Mouse (Mus musculus): ENCODE measurements around the gene Mindy1. TPM values are rescaled to one million over a fixed set of nuclear protein-coding genes. Genes with fewer than 3 reads are reported as not detected.

The Mindy1 gene
- total RNA-seq, 2 experiments from 2014 or later: 18.7 to 20.5 TPM

DNA sequence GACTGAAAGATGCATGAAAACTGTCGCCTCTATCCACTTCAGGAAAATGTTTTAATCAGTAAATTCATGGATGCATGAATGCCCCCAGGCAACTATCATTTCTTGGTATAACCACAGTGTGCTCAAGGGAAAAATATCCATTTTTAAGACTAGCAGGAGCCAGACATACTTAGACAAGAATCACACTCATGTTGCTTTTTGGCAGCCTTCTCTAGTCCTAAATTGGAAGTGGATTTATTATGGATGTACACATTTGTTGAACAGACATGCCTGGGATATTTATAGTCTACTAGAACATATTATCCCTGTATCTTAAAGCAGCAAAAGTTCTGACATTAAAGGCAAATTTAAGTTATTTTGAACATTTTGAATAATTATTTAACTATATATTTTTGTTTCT, 16.4 kb upstream of the Mindy1 start:
- DNase-seq (ENCODE audit: low spot score in 2 of 2): peak in 1 of 2 experiments; percentile 75
- intact Hi-C loops (cut with DNase I): loop anchor here (5.0 to 10.0 kb wide), 2 partner anchors 50 to 122 kb away; partner anchors contain the start of genes Gabpb2 and Tnfaip8l2

DNA sequence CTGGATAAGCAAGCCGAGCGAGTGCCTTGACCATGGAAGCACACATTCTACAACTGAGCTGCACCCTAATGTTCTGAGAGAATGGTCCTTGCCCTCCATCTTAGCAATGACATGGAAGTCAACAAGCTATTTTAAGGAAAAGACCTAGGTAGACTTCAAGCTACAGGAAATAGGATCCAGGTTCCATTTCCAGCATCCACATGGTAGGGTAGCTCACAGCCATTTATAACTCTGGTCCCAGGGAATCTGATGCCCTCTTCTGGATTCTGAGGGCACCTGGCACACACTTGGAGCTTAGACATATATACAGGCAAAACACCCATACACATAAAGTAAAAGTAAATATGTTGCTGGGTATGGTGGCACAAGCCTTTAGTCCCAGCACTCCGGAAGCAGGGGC, 15.1 kb upstream of the Mindy1 start:
- DNase-seq (ENCODE audit: low spot score in 2 of 2): no peak
- intact Hi-C loops (cut with DNase I): loop anchor here (10.0 kb wide), 1 partner anchor 51 kb away; the partner anchor contains the start of gene Gabpb2

DNA sequence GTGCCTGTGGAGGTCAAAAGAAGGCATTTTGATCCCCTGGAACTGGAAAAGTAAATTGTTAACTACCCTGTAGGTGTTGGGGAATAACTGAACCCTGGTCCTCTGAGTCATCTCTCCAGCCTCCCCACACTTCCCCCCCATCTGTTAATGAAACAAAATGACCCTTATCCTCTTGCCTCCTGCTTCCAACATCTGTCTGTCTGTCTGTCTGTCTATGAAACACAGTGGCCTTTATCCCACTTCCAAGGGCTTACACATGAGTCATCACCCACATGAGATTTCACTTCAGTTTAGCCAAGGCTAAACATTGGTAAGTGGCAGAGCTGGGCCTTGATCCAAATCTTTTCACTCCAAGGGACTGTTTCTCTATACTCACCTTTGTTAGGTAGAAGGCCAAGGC, 13.3 kb upstream of the Mindy1 start:
- DNase-seq (ENCODE audit: low spot score in 2 of 2): no peak
- intact Hi-C loops (cut with DNase I): loop anchor here (10.0 kb wide), 1 partner anchor 53 kb away; the partner anchor contains the start of gene Gabpb2

DNA sequence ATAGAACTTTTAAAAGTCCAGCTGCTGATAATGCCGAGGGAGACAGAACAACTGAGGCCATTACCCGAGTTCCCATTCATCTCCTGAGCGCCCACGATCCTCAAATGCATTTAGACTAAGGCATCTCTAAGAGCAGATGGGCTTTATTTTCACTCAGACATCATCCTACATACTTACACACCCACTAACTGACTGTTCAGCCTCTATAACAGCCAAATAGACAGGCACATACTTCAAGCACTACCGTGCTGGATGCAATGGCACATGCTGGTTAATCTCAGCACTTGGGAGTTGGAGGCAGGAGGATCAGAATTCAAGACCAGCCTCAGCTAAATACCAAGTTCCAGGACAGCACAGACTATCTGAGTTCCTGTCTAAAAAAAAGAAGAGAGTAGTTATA, 11.4 kb upstream of the Mindy1 start:
- peak; percentile 26 to 86 for DNase-seq (ENCODE audit: low spot score in 2 of 2)
- intact Hi-C loops (cut with DNase I): loop anchor here (10.0 kb wide), 1 partner anchor 55 kb away; the partner anchor contains the start of gene Gabpb2

DNA sequence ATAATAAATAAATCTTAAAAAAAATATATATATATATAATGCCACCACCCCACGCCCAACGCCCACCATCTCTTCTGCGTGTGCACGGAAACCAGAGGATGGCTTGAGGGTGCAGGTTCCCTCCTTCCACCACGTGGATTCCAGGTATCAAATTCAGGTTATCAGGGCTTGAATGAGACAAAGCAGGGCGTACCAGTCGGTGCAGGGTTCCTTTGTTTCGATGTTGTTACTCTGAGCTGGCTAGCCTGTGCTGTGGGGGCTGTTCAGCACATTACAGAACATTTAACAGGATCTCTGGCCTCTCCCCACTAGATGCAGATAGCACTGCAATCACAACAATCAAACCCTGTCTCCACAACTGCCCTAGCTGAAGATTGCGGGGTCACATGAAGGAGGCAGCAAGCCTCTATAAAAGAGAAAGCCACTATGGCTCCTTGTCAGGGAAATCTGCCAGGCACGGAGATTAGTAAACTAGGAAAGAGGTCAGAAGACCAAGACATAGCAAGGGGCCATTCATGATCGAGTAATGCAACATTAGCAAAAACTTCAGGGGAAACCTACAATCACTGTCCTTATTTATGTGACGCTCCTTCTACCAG, 10.3 kb upstream of the Mindy1 start:
- intact Hi-C loops (cut with DNase I): no loop called here
- no peak for DNase-seq (ENCODE audit: low spot score in 2 of 2)

DNA sequence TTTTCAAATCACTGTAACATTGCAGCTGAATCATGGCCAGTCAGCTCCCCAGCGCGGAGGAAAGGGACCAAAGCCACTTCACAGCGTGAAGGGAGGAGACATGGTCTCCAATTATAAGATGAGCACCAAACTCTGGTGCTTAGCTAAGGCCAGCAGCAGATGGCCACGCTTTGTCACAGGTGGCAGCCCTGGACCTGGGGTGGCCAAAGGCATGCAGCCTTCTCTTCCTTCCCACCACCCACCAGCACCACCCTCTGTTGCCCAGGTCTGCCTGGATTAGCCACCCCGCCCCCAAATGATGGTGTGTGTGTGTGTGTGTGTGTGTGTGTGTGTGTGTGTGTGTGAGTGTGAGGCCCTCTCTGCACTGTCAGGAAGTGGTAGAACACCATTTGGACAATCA, 7.7 kb upstream of the Mindy1 start:
- no peak for DNase-seq (ENCODE audit: low spot score in 2 of 2)
- intact Hi-C loops (cut with DNase I): no loop called here

DNA sequence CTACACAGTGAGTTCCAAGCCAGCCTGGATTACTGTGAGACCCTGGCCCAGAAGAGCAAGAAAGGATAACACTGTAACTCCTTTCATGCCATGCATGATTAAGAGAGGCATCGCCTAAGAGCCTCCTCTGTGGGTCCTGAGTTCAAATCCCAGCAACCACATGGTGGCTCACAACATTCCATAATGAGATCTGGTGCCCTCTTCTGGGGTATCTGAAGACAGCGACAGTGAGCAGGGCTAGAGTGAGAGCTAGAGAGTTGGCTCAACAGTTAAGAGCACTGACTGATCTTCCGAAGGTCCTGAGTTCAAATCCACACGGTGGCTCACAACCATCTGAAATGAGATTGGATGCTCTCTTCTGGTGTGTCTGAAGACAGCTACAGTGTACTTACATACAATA, 6.7 kb upstream of the Mindy1 start:
- intact Hi-C loops (cut with DNase I): no loop called here

DNA sequence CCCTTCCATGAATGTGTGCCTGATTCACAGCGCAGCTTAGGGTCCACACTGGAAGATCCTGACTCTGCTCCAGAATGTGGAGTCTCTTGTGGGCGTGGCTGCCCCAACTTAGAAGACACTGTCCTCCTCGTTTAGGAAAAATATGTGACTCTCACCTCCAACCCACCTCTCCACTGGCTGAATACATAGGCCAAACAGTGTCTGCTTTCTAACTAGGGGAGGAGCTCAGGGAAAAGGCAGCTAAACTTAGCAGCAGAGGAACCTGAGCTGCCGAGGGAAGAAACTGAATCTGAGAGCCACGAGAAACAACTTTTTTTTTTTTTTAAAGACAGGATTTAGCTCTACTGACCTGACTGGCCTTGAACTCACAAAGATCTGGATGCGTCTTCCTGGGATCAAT, 6.0 kb upstream of the Mindy1 start:
- intact Hi-C loops (cut with DNase I): no loop called here
- no peak for DNase-seq (ENCODE audit: low spot score in 2 of 2)

More for the DNA sequence above, 6.7 kb upstream of the Mindy1 start:
- DNase-seq (ENCODE audit: low spot score in 2 of 2): no peak

DNA sequence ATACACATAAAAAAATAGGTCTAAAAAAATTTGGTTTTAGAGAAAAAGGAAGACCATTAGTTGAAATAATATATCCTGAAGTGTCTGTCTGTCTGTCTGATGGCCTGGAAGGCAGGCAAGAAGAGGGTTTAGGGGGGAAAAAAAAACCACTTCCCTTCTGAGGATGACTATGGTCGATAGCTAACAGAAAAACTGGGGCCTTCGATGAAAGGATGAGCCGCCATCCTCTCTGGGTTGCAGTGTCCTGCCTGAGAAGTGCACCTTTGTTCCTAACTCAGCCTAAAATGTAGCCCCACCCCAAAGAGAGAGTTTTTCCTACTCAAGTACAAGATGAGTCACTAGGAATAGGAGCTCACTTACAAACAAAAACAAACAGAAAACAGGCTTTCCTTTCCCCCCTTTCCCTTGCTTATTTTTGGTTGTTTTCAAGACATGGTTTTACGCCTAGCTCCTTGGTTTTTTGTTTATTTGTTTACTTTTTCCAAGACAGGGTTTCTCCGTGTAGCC, 4.7 kb upstream of the Mindy1 start:
- intact Hi-C loops (cut with DNase I): no loop called here
- no peak for DNase-seq (ENCODE audit: low spot score in 2 of 2)

DNA sequence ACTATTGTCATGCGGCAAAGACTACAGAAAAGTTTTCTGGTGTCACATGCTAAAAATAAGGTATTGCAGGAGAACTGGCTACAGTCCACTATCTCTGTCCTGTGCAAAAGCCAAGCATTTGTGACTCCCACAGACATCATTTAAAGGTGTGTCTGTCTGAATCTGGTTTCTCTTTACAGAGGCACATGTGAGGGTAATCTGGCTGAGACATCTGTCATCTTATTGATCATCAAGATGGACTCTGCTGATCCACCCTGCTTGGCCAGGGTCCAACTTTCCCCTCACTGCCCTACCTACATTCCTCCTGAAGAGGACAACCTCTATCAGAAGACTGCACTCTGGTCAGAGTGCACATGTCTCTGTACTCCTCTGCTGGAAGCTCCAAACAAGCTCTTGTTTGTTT, 4.0 kb upstream of the Mindy1 start:
- no peak for DNase-seq (ENCODE audit: low spot score in 2 of 2)

DNA sequence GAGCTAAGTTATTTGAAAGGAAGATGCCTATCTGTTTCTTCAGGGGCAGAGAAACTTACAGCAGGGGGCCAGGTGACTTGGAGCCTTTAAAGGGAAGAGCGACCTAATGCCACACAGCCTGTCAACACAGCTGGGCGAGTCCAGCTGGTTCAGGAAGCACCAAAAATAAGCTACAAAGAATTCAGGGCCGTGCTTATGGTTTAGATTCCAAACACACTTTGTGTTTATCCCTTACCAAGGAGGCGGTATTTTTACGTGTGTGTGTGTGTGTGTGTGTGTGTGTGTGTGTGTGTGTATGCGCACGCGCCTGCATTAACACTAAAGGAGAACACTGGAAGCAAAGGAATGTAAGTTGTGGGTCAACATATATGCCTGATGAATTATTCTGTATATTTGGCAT, 398 bp upstream of the Mindy1 start:
- DNase-seq (ENCODE audit: low spot score in 2 of 2): peak; percentile 25 to 36
- intact Hi-C loops (cut with DNase I): loop anchor here (5.0 kb wide), 1 partner anchor 53 kb away; the partner anchor contains the start of gene Cdc42se1

More for the DNA sequence above, 4.0 kb upstream of the Mindy1 start:
- intact Hi-C loops (cut with DNase I): no loop called here

DNA sequence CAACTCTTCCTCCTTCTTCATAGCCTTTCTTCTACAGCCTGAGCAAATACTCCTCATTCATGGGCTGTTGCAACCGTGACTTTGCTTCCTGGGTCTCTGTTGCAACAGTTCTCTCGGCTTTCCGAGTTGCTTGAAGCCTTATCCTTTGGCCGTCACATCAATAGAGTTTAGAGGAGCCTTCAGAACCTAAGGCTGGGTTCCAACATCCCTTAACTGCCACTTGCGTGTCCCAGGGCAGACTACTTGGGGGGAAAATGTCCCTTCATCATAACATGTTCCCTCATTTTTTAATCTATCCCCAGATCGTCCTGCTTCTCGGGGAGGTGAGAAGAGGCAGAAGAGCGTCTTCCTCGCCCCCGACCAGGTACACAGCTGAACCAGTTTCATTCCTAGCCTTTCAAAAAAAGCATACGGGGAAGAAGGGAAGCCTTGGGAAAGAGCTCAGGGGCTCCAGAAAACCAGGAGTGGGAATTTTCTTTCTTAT, 1.3 kb downstream of the Mindy1 start:
- intact Hi-C loops (cut with DNase I): loop anchor here (2.0 to 5.0 kb wide), 2 partner anchors 32 to 55 kb away; partner anchors contain the start of genes Cdc42se1 and Cers2

DNA sequence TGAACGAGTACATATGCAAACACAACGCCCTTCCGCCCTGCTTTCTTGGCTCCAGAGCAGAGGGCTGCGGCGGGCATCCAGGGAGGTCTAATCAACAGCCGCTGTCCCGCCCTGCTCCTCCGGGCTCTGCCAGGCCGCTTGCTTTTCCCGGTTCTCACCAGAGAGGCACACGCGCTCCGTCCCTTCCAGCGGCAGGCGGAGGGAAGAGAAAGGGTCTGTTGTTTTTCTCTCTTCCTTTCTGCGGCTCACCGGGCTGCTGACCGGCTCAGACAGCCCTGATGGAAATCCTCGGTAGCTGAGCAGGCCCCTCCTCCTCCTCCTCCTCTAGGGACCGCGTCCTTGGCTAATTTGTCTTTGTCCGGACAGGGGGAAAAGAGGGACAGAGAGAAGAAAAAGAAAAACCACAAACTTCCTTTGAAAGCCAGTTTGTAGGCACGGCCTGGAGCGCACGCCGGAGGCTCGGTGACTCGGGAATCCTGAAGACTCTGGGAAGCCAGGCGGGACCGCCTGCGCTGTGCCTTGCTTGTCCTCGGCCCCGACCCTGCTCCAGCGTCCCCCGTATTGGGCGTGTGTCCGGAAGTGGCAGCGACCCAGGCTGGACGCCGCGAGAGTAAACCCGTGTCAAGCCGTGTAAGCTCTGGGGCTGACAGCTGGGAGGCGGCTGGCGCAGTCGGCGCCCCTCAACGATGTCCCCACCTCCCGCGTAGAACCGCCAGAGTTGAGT, 1.9 kb downstream of the Mindy1 start:
- DNase-seq (ENCODE audit: low spot score in 2 of 2): peak; percentile 66 to 77
- intact Hi-C loops (cut with DNase I): loop anchor here (2.0 to 5.0 kb wide), 2 partner anchors 32 to 56 kb away; partner anchors contain the start of genes Cdc42se1 and Cers2

More for the DNA sequence above, 1.3 kb downstream of the Mindy1 start:
- peak; percentile 13 to 41 for DNase-seq (ENCODE audit: low spot score in 2 of 2)

DNA sequence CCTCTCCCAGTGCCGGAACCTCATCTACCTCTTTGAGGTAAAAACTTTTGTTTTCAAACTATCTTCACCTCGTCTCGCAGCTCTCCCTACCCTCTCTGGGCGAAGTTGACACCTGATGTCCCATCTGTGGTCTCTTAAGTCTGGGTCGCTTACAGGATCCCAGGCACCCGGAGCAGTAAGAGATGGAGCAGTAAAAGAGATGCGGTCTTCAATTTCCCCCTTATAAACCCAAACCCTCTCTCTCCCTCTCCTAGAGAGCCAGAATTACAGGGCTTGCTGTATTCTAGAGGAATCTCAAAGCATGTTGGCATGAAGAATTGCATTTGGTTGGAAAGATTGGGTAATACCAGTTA, 2.4 kb downstream of the Mindy1 start:
- intact Hi-C loops (cut with DNase I): loop anchor here (2.0 to 5.0 kb wide), 2 partner anchors 31 to 56 kb away; partner anchors contain the start of genes Cdc42se1 and Cers2
- no peak for DNase-seq (ENCODE audit: low spot score in 2 of 2)

DNA sequence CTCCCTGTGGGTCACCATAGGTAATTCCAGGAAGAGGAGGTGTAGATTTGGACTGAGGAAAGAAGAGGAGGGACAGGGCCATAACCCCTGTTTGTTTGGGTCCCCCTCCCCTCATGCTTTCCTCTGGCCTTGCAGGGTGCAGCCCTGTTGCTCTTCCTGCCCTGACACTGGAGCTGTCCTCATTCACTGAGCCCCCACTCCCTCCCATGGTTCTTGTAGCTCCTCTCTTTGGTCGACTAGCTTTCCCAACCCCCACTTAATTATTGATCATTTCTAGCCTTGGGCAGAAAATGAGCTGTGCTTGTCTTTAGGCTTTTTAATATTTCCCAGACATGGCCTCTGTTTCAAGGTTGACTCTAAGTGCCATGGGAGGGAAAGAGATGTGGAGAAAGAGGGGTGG, 2.9 kb downstream of the Mindy1 start:
- intact Hi-C loops (cut with DNase I): loop anchor here (5.0 kb wide), 1 partner anchor 57 kb away; the partner anchor contains the start of gene Cdc42se1
- no peak for DNase-seq (ENCODE audit: low spot score in 2 of 2)

DNA sequence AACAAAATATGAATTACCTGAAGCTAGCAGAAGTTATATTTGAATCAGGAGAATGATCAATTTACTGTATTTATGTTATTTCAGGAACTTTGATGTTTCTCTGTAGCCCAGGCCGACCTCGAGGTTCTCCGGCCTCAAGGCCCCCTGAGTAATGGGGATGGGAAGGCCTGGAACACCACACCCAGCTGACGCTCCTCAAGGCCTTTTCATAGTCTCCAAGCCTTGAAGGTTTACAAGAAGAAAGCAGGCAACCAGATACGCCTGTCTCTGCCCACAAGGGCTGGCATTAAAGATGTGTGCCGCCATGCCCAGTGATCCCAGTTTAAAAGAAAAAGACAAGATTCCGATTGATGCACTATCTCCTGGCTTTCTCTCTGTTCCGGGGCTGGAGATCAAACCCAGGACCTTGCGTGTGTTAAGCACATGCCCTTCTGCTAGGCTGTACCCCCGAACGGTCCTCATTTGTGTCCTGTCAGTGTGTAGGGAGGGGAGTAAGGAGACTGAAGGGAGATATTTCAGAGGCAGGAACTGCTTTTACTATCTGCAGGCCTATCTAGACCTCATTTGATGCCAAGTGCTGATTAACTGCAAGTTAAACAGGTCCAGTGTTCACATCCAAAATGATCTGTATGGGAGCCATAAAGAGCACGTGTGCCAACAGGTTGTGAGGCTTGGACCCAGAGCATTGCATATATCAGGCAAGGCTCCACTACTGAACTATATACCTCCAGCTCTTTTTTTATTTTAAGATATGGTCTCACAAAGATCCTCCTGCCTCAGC, 3.5 kb downstream of the Mindy1 start:
- DNase-seq (ENCODE audit: low spot score in 2 of 2): no peak
- intact Hi-C loops (cut with DNase I): loop anchor here (5.0 kb wide), 1 partner anchor 57 kb away; the partner anchor contains the start of gene Cdc42se1

DNA sequence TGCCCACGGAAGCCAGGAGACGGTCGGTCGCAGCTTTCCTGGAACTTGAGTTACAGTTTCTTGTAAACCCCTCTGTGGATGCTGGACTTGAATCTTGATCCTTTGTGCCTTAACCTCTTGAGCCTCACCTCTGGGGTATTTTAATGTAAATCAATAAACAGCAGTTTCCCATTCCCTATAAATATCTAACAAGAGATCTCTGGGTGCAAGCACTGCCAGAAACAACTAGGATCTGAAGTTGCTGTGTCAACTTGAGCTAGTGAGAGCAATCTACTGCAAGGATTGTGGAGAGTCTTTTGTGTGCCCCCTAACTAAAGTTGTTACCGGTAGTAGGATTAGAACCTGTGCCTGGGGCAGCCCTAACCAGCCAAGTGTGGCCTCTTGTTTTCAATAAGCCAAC, 4.2 kb downstream of the Mindy1 start:
- intact Hi-C loops (cut with DNase I): no loop called here
- DNase-seq (ENCODE audit: low spot score in 2 of 2): no peak

DNA sequence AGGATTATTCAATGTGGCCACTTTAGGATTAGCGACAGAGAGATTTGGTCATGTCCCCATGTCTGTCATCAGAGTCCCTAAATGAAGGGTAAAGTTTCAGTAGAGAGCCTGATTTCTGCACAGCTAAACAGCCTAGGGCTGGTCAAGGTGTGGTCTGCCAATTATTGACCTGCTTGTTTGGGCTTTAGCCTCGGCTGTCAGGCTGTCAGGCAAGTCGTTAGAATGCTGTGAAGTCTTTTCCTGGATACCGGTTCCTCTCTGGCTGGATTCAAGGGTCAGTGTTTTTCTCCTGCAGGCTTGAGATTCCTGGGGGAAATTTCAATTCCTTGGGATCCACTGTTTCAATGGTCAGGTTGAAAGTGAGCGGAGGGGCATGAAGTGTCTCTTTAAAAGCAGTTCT, 4.9 kb downstream of the Mindy1 start:
- DNase-seq (ENCODE audit: low spot score in 2 of 2): no peak
- intact Hi-C loops (cut with DNase I): no loop called here

DNA sequence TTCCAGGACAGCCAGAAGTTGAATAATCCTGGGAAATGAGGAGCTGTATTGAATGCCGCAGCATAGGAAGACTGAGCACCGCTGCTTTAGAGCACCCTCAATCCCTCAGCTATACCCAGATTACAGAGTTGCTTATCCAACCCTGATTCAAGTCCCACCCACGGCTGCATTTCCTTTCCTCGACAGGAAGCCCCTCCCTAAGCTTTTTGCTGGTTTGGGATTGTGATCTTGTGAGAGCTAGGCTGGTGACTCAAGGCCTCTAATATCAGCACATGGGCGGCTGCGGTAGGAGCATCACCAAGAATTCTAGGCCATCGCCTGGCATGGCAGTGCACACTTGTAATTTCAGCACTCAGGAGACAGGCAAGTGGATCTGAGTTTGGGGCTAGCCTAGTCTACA, 5.4 kb downstream of the Mindy1 start:
- DNase-seq (ENCODE audit: low spot score in 2 of 2): no peak
- intact Hi-C loops (cut with DNase I): no loop called here

DNA sequence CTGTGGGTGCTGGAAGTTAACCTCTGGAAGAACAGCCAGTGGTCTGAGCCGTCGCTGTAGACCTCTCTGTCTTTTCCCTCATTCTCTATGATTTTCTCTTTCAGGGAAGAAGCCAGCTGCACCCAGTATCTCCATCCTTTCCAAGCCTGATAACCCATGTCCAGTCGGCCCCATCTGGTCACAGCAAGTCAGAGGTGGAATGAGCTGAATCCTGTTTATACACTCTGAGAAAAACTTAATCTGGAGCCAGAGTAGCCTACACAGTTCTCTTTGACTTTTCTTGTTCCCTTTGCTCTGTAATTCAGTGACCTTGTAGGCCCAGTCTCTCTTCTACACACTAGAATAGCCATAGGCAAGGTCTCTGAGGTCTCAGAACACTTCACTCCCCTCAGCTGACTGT, 6.4 kb downstream of the Mindy1 start:
- intact Hi-C loops (cut with DNase I): no loop called here
- no peak for DNase-seq (ENCODE audit: low spot score in 2 of 2)

Data from left cerebral cortex, postnatal 25 days (tissue).